Mouse (Mus musculus) heart, embryonic 13.5 days (tissue): ENCODE measurements around the gene Fam221a. TPM values are rescaled to one million over a fixed set of nuclear protein-coding genes. Genes with fewer than 3 reads are reported as not detected.

Experiments used
- ATAC-seq: fragments of 200-750 bp; cut with Nextera tagmentation; 2 replicates; pipeline ENCODE4 v1.8.0; 2017; ENCODE audit warnings: moderate TSS enrichment; ENCODE audit not compliant: insufficient number of reproducible peaks, low FRiP score, low TSS enrichment; ENCODE audit errors: extremely low read depth
- H3K27ac ChIP-seq: fragments of 300-500 bp; sonication (generic); replicated peaks from 2 replicates; pipeline ENCODE4 v1.5.1; 2015; ENCODE audit warnings: moderate library complexity, mild to moderate bottlenecking, inconsistent platforms
- H3K27me3 ChIP-seq: fragments of 300-500 bp; sonication (generic); replicated peaks from 2 replicates; pipeline ENCODE4 v1.6.1; 2015; ENCODE audit warnings: mild to moderate bottlenecking, inconsistent platforms
- H3K36me3 ChIP-seq: fragments of 300-500 bp; sonication (generic); 2 replicates; pipeline ENCODE4 v1.6.1; 2015; ENCODE audit warnings: mild to moderate bottlenecking, inconsistent platforms
- H3K4me1 ChIP-seq: fragments of 300-500 bp; sonication (generic); 2 replicates; pipeline ENCODE4 v1.6.1; 2015; ENCODE audit warnings: inconsistent platforms
- H3K4me2 ChIP-seq: fragments of 300-500 bp; sonication (generic); 2 replicates; pipeline ENCODE4 v1.6.1; 2015; ENCODE audit warnings: inconsistent platforms, mild to moderate bottlenecking, moderate library complexity
- H3K4me3 ChIP-seq: fragments of 300-500 bp; sonication (generic); 2 replicates; pipeline ENCODE4 v1.5.1; 2015; ENCODE audit warnings: moderate library complexity, mild to moderate bottlenecking, inconsistent platforms
- H3K9ac ChIP-seq: fragments of 300-500 bp; sonication (generic); 2 replicates; pipeline ENCODE4 v1.6.1; 2015; ENCODE audit warnings: inconsistent platforms, mild to moderate bottlenecking, moderate library complexity
- H3K9me3 ChIP-seq: fragments of 300-500 bp; sonication (generic); 2 replicates; pipeline ENCODE4 v1.6.1; 2016; ENCODE audit warnings: inconsistent platforms
- WGBS: fragments of 180-500 bp; shearing (Covaris S2); methylation state at CpG from one replicate; pipeline ENCODE4 v1.1.7; 2015; ENCODE audit warnings: mixed read lengths; 5-methylcytosine and 5-hydroxymethylcytosine counted together
- polyA plus RNA-seq: library from polyadenylated mRNA; unstranded; fragments of >200 nt; fragmentation: Nextera tagmentation; extraction: Ambion mirVana; gene quantifications from 2 replicates; pipeline ENCODE4 v1.2.1, GENCODE M21; 2015

Fam221a gene
- polyA plus RNA-seq: 3.5 and 4.1 TPM in 2 replicates

GRCm38 (mm10) chr6:49367159-49368054 lies at the start of gene Fam221a:
TSS of gene Fam221a (plus strand) at chr6:49367739.
- peak; percentile 98 for ATAC-seq
- H3K4me3 ChIP-seq: peak within 1 kb of the TSS; percentile 71
- H3K27me3 ChIP-seq: no peaks in the 10 kb centered on the region

GRCm38 (mm10) chr6:49318966-49319594 lies 48.5 kb upstream of the Fam221a start, which contains the start of gene Ccdc126:
TSS of gene Ccdc126 (plus strand) at chr6:49319274.
- Histone ChIP-seq H3K27me3 (no peaks in the 10 kb centered on the region), H3K4me3 (peak within 1 kb of the TSS; percentile 74), H3K27ac (peak within 1 kb of the TSS; percentile 78), H3K36me3 (no peaks in the 10 kb centered on the region), H3K9ac (peak within 1 kb of the TSS; percentile 85), H3K9me3 (no peaks in the 10 kb centered on the region), H3K4me2 (peak within 1 kb of the TSS; percentile 84), H3K4me1 (peaks cover 32% of the 10 kb centered on the region)
- WGBS: under 1% methylated on average over 47 of the region's 47 CpGs
- ATAC-seq: peak; percentile 98

More at GRCm38 (mm10) chr6:49367159-49368054, at the start of gene Fam221a:
- H3K9ac ChIP-seq: peak within 1 kb of the TSS; percentile 85
- H3K27ac ChIP-seq: peak within 1 kb of the TSS; percentile 63
- H3K4me2 ChIP-seq: peak within 1 kb of the TSS; percentile 95
- H3K4me1 ChIP-seq: peaks cover 14% of the 10 kb centered on the region
- H3K36me3 ChIP-seq: no peaks in the 10 kb centered on the region
- WGBS: 4% methylated on average over 49 of the region's 49 CpGs
- no peaks in the 10 kb centered on the region for H3K9me3 ChIP-seq

- H3K4me2 ChIP-seq: peak overlapping the region; percentile 84
- H3K4me3 ChIP-seq: peak overlapping the region; percentile 74
- no peaks in the 10 kb centered on the region for H3K36me3 ChIP-seq
- no peak for ATAC-seq
- no peaks in the 10 kb centered on the region for H3K27me3 ChIP-seq
- 12% methylated on average over 13 of the region's 13 CpGs for WGBS
- peak overlapping the region; percentile 85 for H3K9ac ChIP-seq
- peak overlapping the region; percentile 78 for H3K27ac ChIP-seq
- H3K4me1 ChIP-seq: peaks cover 32% of the 10 kb centered on the region
- H3K9me3 ChIP-seq: no peaks in the 10 kb centered on the region
These were observed 47.8 kb upstream of the Fam221a start for GRCm38 (mm10) chr6:49319595-49320315.

GRCm38 (mm10) chr6:49321341-49321740 lies 46.2 kb upstream of the Fam221a start:
- H3K9me3 ChIP-seq: no peaks in the 10 kb centered on the region
- no peak overlapping the region for H3K4me3 ChIP-seq
- no peak overlapping the region for H3K4me2 ChIP-seq
- H3K36me3 ChIP-seq: no peaks in the 10 kb centered on the region
- WGBS: 60% methylated on average over 3 of the region's 3 CpGs
- peaks cover 32% of the 10 kb centered on the region for H3K4me1 ChIP-seq
- no peak overlapping the region for H3K27ac ChIP-seq
- no peaks in the 10 kb centered on the region for H3K27me3 ChIP-seq
- H3K9ac ChIP-seq: no peak overlapping the region
- no peak for ATAC-seq

- Histone ChIP-seq H3K36me3 (no peaks in the 10 kb centered on the region), H3K4me2 (no peak overlapping the region), H3K9ac (no peak overlapping the region; the same call in 1 of the 2 replicates), H3K27ac (no peak overlapping the region), H3K4me1 (peaks cover 32% of the 10 kb centered on the region), H3K9me3 (no peaks in the 10 kb centered on the region), H3K4me3 (no peak overlapping the region), H3K27me3 (no peaks in the 10 kb centered on the region)
- no peak for ATAC-seq
These were observed 45.5 kb upstream of the Fam221a start for GRCm38 (mm10) chr6:49322056-49322455.

GRCm38 (mm10) chr6:49322986-49323385 lies 44.6 kb upstream of the Fam221a start:
- peaks cover 32% of the 10 kb centered on the region for H3K4me1 ChIP-seq
- H3K27ac ChIP-seq: no peak overlapping the region
- WGBS: 58% methylated on average over 2 of the region's 2 CpGs
- H3K9me3 ChIP-seq: no peaks in the 10 kb centered on the region
- ATAC-seq: no peak
- no peak overlapping the region for H3K4me2 ChIP-seq
- no peaks in the 10 kb centered on the region for H3K27me3 ChIP-seq
- no peaks in the 10 kb centered on the region for H3K36me3 ChIP-seq
- H3K4me3 ChIP-seq: no peak overlapping the region
- no peak overlapping the region for H3K9ac ChIP-seq

- Histone ChIP-seq H3K4me2 (no peak overlapping the region), H3K4me1 (peaks cover 31% of the 10 kb centered on the region), H3K9ac (no peak overlapping the region), H3K9me3 (no peaks in the 10 kb centered on the region), H3K36me3 (no peaks in the 10 kb centered on the region), H3K4me3 (no peak overlapping the region), H3K27ac (no peak overlapping the region), H3K27me3 (no peaks in the 10 kb centered on the region)
- WGBS: 69% methylated on average over 2 of the region's 2 CpGs
- no peak for ATAC-seq
These were observed 43.0 kb upstream of the Fam221a start for GRCm38 (mm10) chr6:49324528-49324927.

- no peak overlapping the region for H3K9ac ChIP-seq
- H3K4me1 ChIP-seq: peaks cover 24% of the 10 kb centered on the region
- 88% methylated on average over 1 of the region's 1 CpGs for WGBS
- no peak for ATAC-seq
- no peaks in the 10 kb centered on the region for H3K36me3 ChIP-seq
- no peaks in the 10 kb centered on the region for H3K9me3 ChIP-seq
- H3K4me3 ChIP-seq: no peak overlapping the region
- no peak overlapping the region for H3K4me2 ChIP-seq
- no peak overlapping the region for H3K27ac ChIP-seq
- H3K27me3 ChIP-seq: no peaks in the 10 kb centered on the region
These were observed 42.2 kb upstream of the Fam221a start for GRCm38 (mm10) chr6:49325294-49325693.

GRCm38 (mm10) chr6:49326846-49327245 lies 40.7 kb upstream of the Fam221a start:
- WGBS: 73% methylated on average over 3 of the region's 3 CpGs

GRCm38 (mm10) chr6:49331369-49332059 lies 36.0 kb upstream of the Fam221a start:
- ATAC-seq: no peak
- peak overlapping the region; percentile 4; the same call in 1 of the 2 replicates for H3K4me2 ChIP-seq
- 38% methylated on average over 5 of the region's 5 CpGs for WGBS

More at GRCm38 (mm10) chr6:49326846-49327245, 40.7 kb upstream of the Fam221a start:
- H3K4me2 ChIP-seq: no peak overlapping the region
- no peaks in the 10 kb centered on the region for H3K9me3 ChIP-seq
- H3K27me3 ChIP-seq: no peaks in the 10 kb centered on the region
- H3K36me3 ChIP-seq: no peaks in the 10 kb centered on the region
- ATAC-seq: no peak
- H3K4me3 ChIP-seq: no peak overlapping the region
- H3K27ac ChIP-seq: no peak overlapping the region
- H3K9ac ChIP-seq: no peak overlapping the region
- H3K4me1 ChIP-seq: peaks cover 27% of the 10 kb centered on the region

More at GRCm38 (mm10) chr6:49331369-49332059, 36.0 kb upstream of the Fam221a start:
- H3K27ac ChIP-seq: no peak overlapping the region
- H3K27me3 ChIP-seq: no peaks in the 10 kb centered on the region
- H3K4me3 ChIP-seq: no peak overlapping the region
- H3K4me1 ChIP-seq: peaks cover 24% of the 10 kb centered on the region
- peaks cover 12% of the 10 kb centered on the region; the same call in 1 of the 2 replicates for H3K36me3 ChIP-seq
- H3K9ac ChIP-seq: 0 out of 2 replicates have a peak overlapping the region, but pooled peaks have one; percentile 11
- no peaks in the 10 kb centered on the region for H3K9me3 ChIP-seq
